Mouse (Mus musculus) hindbrain, embryonic 13.5 days (tissue): ENCODE measurements around the gene Mapre3. TPM values are rescaled to one million over a fixed set of nuclear protein-coding genes. Genes with fewer than 3 reads are reported as not detected.

Source experiments
- ATAC-seq: fragments of 200-750 bp; cut with Nextera tagmentation; 2 replicates; pipeline ENCODE4 v1.8.0; 2017; ENCODE audit warnings: moderate TSS enrichment; ENCODE audit not compliant: low FRiP score
- H3K27ac ChIP-seq: fragments of 300-500 bp; sonication (generic); 2 replicates; pipeline ENCODE4 v1.5.1; 2015; ENCODE audit warnings: inconsistent platforms, mild to moderate bottlenecking, moderate library complexity
- H3K27me3 ChIP-seq: fragments of 300-500 bp; sonication (generic); 2 replicates; pipeline ENCODE4 v1.6.1; 2015; ENCODE audit warnings: mild to moderate bottlenecking, inconsistent platforms
- H3K36me3 ChIP-seq: fragments of 300-500 bp; sonication (generic); 2 replicates; pipeline ENCODE4 v1.6.1; 2015; ENCODE audit warnings: mild to moderate bottlenecking, inconsistent platforms
- H3K4me1 ChIP-seq: fragments of 300-500 bp; sonication (generic); replicated peaks from 2 replicates; pipeline ENCODE4 v1.6.1; 2015; ENCODE audit warnings: inconsistent platforms
- H3K4me2 ChIP-seq: fragments of 300-500 bp; sonication (generic); 2 replicates; pipeline ENCODE4 v1.6.1; 2015; ENCODE audit warnings: inconsistent platforms, mild to moderate bottlenecking, moderate library complexity
- H3K4me3 ChIP-seq: fragments of 300-500 bp; sonication (generic); 2 replicates; pipeline ENCODE4 v1.5.1; 2015; ENCODE audit warnings: mild to moderate bottlenecking, inconsistent platforms
- H3K9ac ChIP-seq: fragments of 300-500 bp; sonication (generic); 2 replicates; pipeline ENCODE4 v1.6.1; 2015; ENCODE audit warnings: mild to moderate bottlenecking, inconsistent platforms
- H3K9me3 ChIP-seq: fragments of 300-500 bp; sonication (generic); 2 replicates; pipeline ENCODE4 v1.6.1; 2016; ENCODE audit warnings: inconsistent platforms
- WGBS: fragments of 180-500 bp; shearing (Covaris S2); methylation state at CpG from one replicate; pipeline ENCODE4 v1.1.7; 2015; 5-methylcytosine and 5-hydroxymethylcytosine counted together
- polyA plus RNA-seq: library from polyadenylated mRNA; unstranded; fragments of >200 nt; fragmentation: Nextera tagmentation; extraction: Ambion mirVana; gene quantifications from 2 replicates; pipeline ENCODE4 v1.2.1, GENCODE M21; 2015

Gene Mapre3
- polyA plus RNA-seq, 1 experiment from 2014 or later, result 115 TPM

GRCm38 (mm10) chr5:30797482-30797881, 17.0 kb upstream of the Mapre3 start:
- Histone ChIP-seq H3K4me2 (no peak overlapping the region), H3K4me3 (no peak overlapping the region), H3K9me3 (no peaks in the 10 kb centered on the region), H3K27ac (0 out of 2 replicates have a peak overlapping the region, but pooled peaks have one; percentile 6), H3K27me3 (no peaks in the 10 kb centered on the region), H3K4me1 (peaks cover 6% of the 10 kb centered on the region), H3K36me3 (peaks cover 74% of the 10 kb centered on the region), H3K9ac (peak overlapping the region; percentile 25; the same call in 1 of the 2 replicates)
- 68% methylated on average over 7 of the region's 7 CpGs for WGBS
- ATAC-seq, result peak; percentile 64; the same call in 1 of the 2 replicates

GRCm38 (mm10) chr5:30797982-30798381, 16.5 kb upstream of the Mapre3 start:
- ATAC-seq, result no peak
- Histone ChIP-seq H3K9ac (no peak overlapping the region), H3K27me3 (no peaks in the 10 kb centered on the region), H3K36me3 (peaks cover 69% of the 10 kb centered on the region), H3K9me3 (no peaks in the 10 kb centered on the region), H3K27ac (no peak overlapping the region), H3K4me3 (no peak overlapping the region), H3K4me2 (no peak overlapping the region), H3K4me1 (peaks cover 6% of the 10 kb centered on the region)
- 80% methylated on average over 8 of the region's 8 CpGs for WGBS

- H3K36me3 ChIP-seq, result peaks cover 59% of the 10 kb centered on the region
- no peak overlapping the region for H3K4me2 ChIP-seq
- H3K4me3 ChIP-seq, result no peak overlapping the region
- H3K27ac ChIP-seq, result no peak overlapping the region
- H3K9ac ChIP-seq, result no peak overlapping the region
- ATAC-seq, result no peak
- no peaks in the 10 kb centered on the region for H3K9me3 ChIP-seq
- H3K4me1 ChIP-seq, result peaks cover 6% of the 10 kb centered on the region
- 86% methylated on average over 6 of the region's 6 CpGs for WGBS
- H3K27me3 ChIP-seq, result no peaks in the 10 kb centered on the region
Observed at GRCm38 (mm10) chr5:30798965-30799364, 15.5 kb upstream of the Mapre3 start.

- Histone ChIP-seq H3K9ac (no peak overlapping the region), H3K36me3 (peaks cover 20% of the 10 kb centered on the region), H3K27me3 (no peaks in the 10 kb centered on the region), H3K27ac (no peak overlapping the region), H3K4me1 (no peaks in the 10 kb centered on the region), H3K4me2 (no peak overlapping the region), H3K9me3 (no peaks in the 10 kb centered on the region), H3K4me3 (no peak overlapping the region)
- ATAC-seq, result no peak
- WGBS, result 79% methylated on average over 12 of the region's 12 CpGs
Observed at GRCm38 (mm10) chr5:30802724-30803467, 11.5 kb upstream of the Mapre3 start.

- no peak overlapping the region for H3K4me2 ChIP-seq
- ATAC-seq, result peak; percentile 86
Observed at GRCm38 (mm10) chr5:30806106-30806505, 8.3 kb upstream of the Mapre3 start.

GRCm38 (mm10) chr5:30815120-30815465, 652 bp downstream of the Mapre3 start:
- 1% methylated on average over 7 of the region's 7 CpGs for WGBS

More at GRCm38 (mm10) chr5:30806106-30806505, 8.3 kb upstream of the Mapre3 start:
- H3K27ac ChIP-seq, result no peak overlapping the region
- H3K9me3 ChIP-seq, result no peaks in the 10 kb centered on the region
- 7% methylated on average over 3 of the region's 3 CpGs for WGBS
- no peak overlapping the region for H3K4me3 ChIP-seq
- no peaks in the 10 kb centered on the region for H3K4me1 ChIP-seq
- H3K27me3 ChIP-seq, result no peaks in the 10 kb centered on the region
- H3K36me3 ChIP-seq, result no peaks in the 10 kb centered on the region
- no peak overlapping the region for H3K9ac ChIP-seq

GRCm38 (mm10) chr5:30816261-30816791, 1.9 kb downstream of the Mapre3 start:
- no peak for ATAC-seq
- H3K4me3 ChIP-seq, result peak overlapping the region; percentile 84
- peak overlapping the region; percentile 63 for H3K9ac ChIP-seq
- peaks cover 39% of the 10 kb centered on the region for H3K4me1 ChIP-seq
- H3K36me3 ChIP-seq, result no peaks in the 10 kb centered on the region
- WGBS, result 80% methylated on average over 8 of the region's 8 CpGs
- H3K9me3 ChIP-seq, result no peaks in the 10 kb centered on the region
- H3K27ac ChIP-seq, result no peak overlapping the region
- H3K4me2 ChIP-seq, result peak overlapping the region; percentile 69
- H3K27me3 ChIP-seq, result peaks cover 8% of the 10 kb centered on the region; the same call in 1 of the 2 replicates

More at GRCm38 (mm10) chr5:30815120-30815465, 652 bp downstream of the Mapre3 start:
- Histone ChIP-seq H3K27ac (peak overlapping the region; percentile 95), H3K4me1 (peaks cover 39% of the 10 kb centered on the region), H3K9me3 (no peaks in the 10 kb centered on the region), H3K4me3 (peak overlapping the region; percentile 84), H3K9ac (peak overlapping the region; percentile 94), H3K36me3 (no peaks in the 10 kb centered on the region), H3K27me3 (peaks cover 8% of the 10 kb centered on the region; the same call in 1 of the 2 replicates), H3K4me2 (peak overlapping the region; percentile 69)
- ATAC-seq, result 0 out of 2 replicates have a peak, but pooled peaks have one; percentile 2

- 88% methylated on average over 8 of the region's 8 CpGs for WGBS
- ATAC-seq, result no peak
Observed at GRCm38 (mm10) chr5:30818758-30819309, 4.4 kb downstream of the Mapre3 start.

GRCm38 (mm10) chr5:30822689-30823088, 8.2 kb downstream of the Mapre3 start:
- Histone ChIP-seq H3K4me1 (peaks cover 19% of the 10 kb centered on the region), H3K9ac (no peak overlapping the region), H3K27me3 (no peaks in the 10 kb centered on the region), H3K4me2 (no peak overlapping the region), H3K36me3 (no peaks in the 10 kb centered on the region), H3K4me3 (no peak overlapping the region), H3K9me3 (no peaks in the 10 kb centered on the region), H3K27ac (no peak overlapping the region)
- ATAC-seq, result no peak
- 91% methylated on average over 5 of the region's 5 CpGs for WGBS

More at GRCm38 (mm10) chr5:30818758-30819309, 4.4 kb downstream of the Mapre3 start:
- no peak overlapping the region for H3K4me3 ChIP-seq
- H3K27me3 ChIP-seq, result no peaks in the 10 kb centered on the region
- peaks cover 33% of the 10 kb centered on the region for H3K4me1 ChIP-seq
- H3K27ac ChIP-seq, result no peak overlapping the region
- H3K9me3 ChIP-seq, result no peaks in the 10 kb centered on the region
- H3K9ac ChIP-seq, result no peak overlapping the region
- H3K4me2 ChIP-seq, result no peak overlapping the region
- no peaks in the 10 kb centered on the region for H3K36me3 ChIP-seq

GRCm38 (mm10) chr5:30823091-30823490, 8.7 kb downstream of the Mapre3 start:
- no peak overlapping the region for H3K9ac ChIP-seq
- no peaks in the 10 kb centered on the region for H3K9me3 ChIP-seq
- H3K36me3 ChIP-seq, result no peaks in the 10 kb centered on the region
- H3K27me3 ChIP-seq, result no peaks in the 10 kb centered on the region
- ATAC-seq, result no peak
- H3K4me3 ChIP-seq, result no peak overlapping the region
- no peak overlapping the region for H3K27ac ChIP-seq
- no peak overlapping the region for H3K4me2 ChIP-seq
- WGBS, result 94% methylated on average over 3 of the region's 3 CpGs
- H3K4me1 ChIP-seq, result peaks cover 19% of the 10 kb centered on the region

- no peak for ATAC-seq
- H3K4me2 ChIP-seq, result no peak overlapping the region
- 59% methylated on average over 11 of the region's 11 CpGs for WGBS
- H3K36me3 ChIP-seq, result no peaks in the 10 kb centered on the region
- no peaks in the 10 kb centered on the region for H3K27me3 ChIP-seq
- peaks cover 17% of the 10 kb centered on the region for H3K4me1 ChIP-seq
- no peak overlapping the region; the same call in 1 of the 2 replicates for H3K27ac ChIP-seq
- no peak overlapping the region for H3K9ac ChIP-seq
- no peaks in the 10 kb centered on the region for H3K9me3 ChIP-seq
- H3K4me3 ChIP-seq, result no peak overlapping the region
Observed at GRCm38 (mm10) chr5:30824124-30824988, 9.9 kb downstream of the Mapre3 start.

GRCm38 (mm10) chr5:30825166-30825565, 10.7 kb downstream of the Mapre3 start:
- ATAC-seq, result no peak
- H3K36me3 ChIP-seq, result peaks cover 4% of the 10 kb centered on the region; the same call in 1 of the 2 replicates
- H3K27ac ChIP-seq, result 0 out of 2 replicates have a peak overlapping the region, but pooled peaks have one; percentile 8
- H3K4me3 ChIP-seq, result no peak overlapping the region
- 0 out of 2 replicates have a peak overlapping the region, but pooled peaks have one; percentile 24 for H3K9ac ChIP-seq
- H3K9me3 ChIP-seq, result no peaks in the 10 kb centered on the region
- H3K27me3 ChIP-seq, result no peaks in the 10 kb centered on the region
- 76% methylated on average over 10 of the region's 10 CpGs for WGBS
- H3K4me1 ChIP-seq, result peaks cover 17% of the 10 kb centered on the region
- no peak overlapping the region for H3K4me2 ChIP-seq
